Mouse (Mus musculus): Measurements from ENCODE around the gene Plppr5.

DNA sequence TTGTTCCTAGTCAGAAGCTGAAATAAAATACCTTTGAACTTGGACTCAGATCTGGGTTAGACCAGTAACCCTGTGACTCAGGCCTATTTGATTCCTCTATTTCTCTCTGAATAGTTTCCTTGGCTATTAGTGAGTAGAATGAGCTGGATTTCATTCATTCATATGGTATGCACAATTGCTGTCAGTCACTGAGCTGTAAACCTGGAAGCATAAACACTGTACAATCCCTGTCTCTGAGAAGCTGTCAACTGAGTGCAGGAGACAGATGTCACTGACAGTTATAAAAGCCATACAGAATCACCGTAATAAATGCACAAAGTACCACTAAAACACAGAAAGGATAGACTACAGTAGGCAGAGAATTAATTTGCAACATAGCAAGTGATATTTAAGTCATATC lies 40.2 kb downstream of the Plppr5 start:
- TF ChIP-seq CTCF (IDR thresholded peaks at IDR 0.05; ENCODE audit: extremely low read depth, insufficient read depth, insufficient read length, insufficient replicate concordance) (no peak), POLR2A (IDR thresholded peaks at IDR 0.05; ENCODE audit: low read depth, low read length) (no peak)
